Mouse (Mus musculus) right cerebral cortex, postnatal 4 days (tissue): ENCODE measurements around the gene Mospd3.

Source experiments
- DNase-seq: peaks from one replicate; pipeline ENCODE4 v3.0.0-alpha.2; 2022

Mospd3 gene

GRCm38 (mm10) chr5:137570691-137571586 lies 29.9 kb downstream of the Mospd3 start:
- DNase-seq: no peak

GRCm38 (mm10) chr5:137570181-137570580 lies 30.7 kb downstream of the Mospd3 start:
- no peak for DNase-seq

GRCm38 (mm10) chr5:137569665-137570064 lies 31.2 kb downstream of the Mospd3 start, which contains the start of gene Tfr2:
Tfr2 (plus strand) TSS chr5:137569840.
- no peak for DNase-seq

GRCm38 (mm10) chr5:137569031-137569430 lies 31.8 kb downstream of the Mospd3 start:
- DNase-seq: no peak

- DNase-seq: no peak
Measured at GRCm38 (mm10) chr5:137568223-137568798, 32.5 kb downstream of the Mospd3 start.

GRCm38 (mm10) chr5:137566416-137566815 lies 34.4 kb downstream of the Mospd3 start:
- no peak for DNase-seq

GRCm38 (mm10) chr5:137565744-137566143 lies 35.1 kb downstream of the Mospd3 start:
- DNase-seq: no peak

- no peak for DNase-seq
Measured at GRCm38 (mm10) chr5:137562965-137563364, 37.9 kb downstream of the Mospd3 start.

GRCm38 (mm10) chr5:137561556-137561955 lies 39.3 kb downstream of the Mospd3 start:
- no peak for DNase-seq

GRCm38 (mm10) chr5:137553898-137554297 lies 47.0 kb downstream of the Mospd3 start:
- no peak for DNase-seq

- DNase-seq: peak; percentile 93
Measured at GRCm38 (mm10) chr5:137553411-137553837, 47.4 kb downstream of the Mospd3 start, which contains the start of gene Actl6b. Actl6b (plus strand) TSS chr5:137553517.

- no peak for DNase-seq
Measured at GRCm38 (mm10) chr5:137553000-137553399, 47.9 kb downstream of the Mospd3 start.

GRCm38 (mm10) chr5:137551119-137551518 lies 49.7 kb downstream of the Mospd3 start:
- no peak for DNase-seq

GRCm38 (mm10) chr5:137549840-137550239 lies 51.0 kb downstream of the Mospd3 start:
- no peak for DNase-seq
